Mouse (Mus musculus): ENCODE results near the gene Tdpoz3.
"Not testable (repeated sequence)": the region's sequence is repeated elsewhere in the genome, so short reads cannot be mapped to it uniquely, and the experiment has no call there.

Tdpoz3 gene

GRCm38 (mm10) chr3:93825720-93826119 is at the start of gene Tdpoz3:
Gene Tdpoz3, plus strand, starts transcription at chr3:93826020.
- in situ Hi-C loops (cut with MboI, MseI) = loop anchor here (5.0 kb wide), 1 partner anchor 412 kb away; no protein-coding TSS in a partner anchor

GRCm38 (mm10) chr3:93796098-93796497 is 29.7 kb upstream of the Tdpoz3 start, which contains the start of gene Tdpoz4:
Gene Tdpoz4, plus strand, starts transcription at chr3:93796398.
- in situ Hi-C loops (cut with MboI, MseI) = loop anchor here (5.0 kb wide), 1 partner anchor 724 kb away; no protein-coding TSS in a partner anchor

DNA sequence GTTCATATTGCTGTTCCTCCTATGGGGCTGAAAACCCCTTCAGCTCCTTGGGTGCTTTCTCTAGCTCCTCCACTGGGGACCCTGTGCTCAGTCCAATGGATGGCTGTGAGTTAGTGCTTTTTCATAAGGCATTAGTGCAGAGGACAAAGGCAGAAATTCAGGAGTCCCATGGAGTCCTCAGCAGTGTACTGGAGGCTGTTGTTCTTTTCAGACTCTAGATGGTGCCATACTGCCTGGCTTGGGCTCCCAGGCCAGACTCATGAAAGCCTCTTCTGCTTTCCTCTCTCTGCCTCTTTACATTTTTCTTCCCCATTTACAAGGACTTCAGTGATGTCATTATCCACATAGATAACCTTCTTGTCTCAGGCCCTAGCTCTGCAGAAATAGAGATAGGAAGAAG is 12.5 kb upstream of the Tdpoz3 start:
- in situ Hi-C loops (cut with MboI, MseI) = not testable (repeated sequence)

DNA sequence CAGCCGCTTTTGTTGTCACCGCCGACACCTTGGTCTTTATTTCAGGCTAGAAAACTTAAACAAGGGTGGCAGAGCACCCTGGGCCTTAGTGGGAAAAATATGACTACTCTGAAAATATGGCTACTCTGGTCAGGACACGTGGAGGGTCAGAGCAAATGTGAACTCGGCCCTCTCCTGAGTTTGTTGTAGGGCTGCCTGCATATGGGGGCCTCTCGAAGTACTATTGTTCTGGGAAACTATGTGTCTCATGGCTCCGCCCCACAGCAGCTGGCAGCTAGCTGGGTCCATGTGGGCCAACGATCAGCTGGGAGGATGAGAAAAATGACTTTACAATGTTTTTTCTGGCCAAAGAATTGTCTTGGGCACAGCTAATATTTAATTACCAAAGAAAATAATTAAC is 33.1 kb downstream of the Tdpoz3 start:
- in situ Hi-C loops (cut with MboI, MseI) = not testable (repeated sequence)

DNA sequence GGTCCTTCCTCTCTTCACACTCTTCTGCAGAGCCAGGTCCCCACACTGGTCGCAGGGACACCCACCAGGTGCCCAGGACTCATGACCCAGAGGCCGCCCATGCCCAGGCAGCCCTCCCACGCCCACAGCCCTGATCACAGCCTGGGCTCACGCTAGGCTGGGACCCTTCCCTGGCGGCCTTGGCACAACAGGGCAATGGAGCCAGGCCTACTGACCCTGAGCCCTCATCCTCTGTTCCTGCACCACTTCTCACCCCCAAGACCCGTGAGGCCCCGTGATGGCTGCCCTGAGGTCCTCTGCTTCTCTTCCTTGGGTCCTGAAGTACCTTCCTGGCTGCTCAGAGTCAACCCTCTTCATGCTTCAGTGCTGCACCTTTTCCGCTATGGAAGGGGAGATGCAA is 44.8 kb downstream of the Tdpoz3 start:
- in situ Hi-C loops (cut with MboI, MseI) = not testable (repeated sequence)

Data from T-helper 17 cell (primary cell).